Comparison of ENCODE assay signal across 8 mouse cellular contexts in the genomic region with DNA sequence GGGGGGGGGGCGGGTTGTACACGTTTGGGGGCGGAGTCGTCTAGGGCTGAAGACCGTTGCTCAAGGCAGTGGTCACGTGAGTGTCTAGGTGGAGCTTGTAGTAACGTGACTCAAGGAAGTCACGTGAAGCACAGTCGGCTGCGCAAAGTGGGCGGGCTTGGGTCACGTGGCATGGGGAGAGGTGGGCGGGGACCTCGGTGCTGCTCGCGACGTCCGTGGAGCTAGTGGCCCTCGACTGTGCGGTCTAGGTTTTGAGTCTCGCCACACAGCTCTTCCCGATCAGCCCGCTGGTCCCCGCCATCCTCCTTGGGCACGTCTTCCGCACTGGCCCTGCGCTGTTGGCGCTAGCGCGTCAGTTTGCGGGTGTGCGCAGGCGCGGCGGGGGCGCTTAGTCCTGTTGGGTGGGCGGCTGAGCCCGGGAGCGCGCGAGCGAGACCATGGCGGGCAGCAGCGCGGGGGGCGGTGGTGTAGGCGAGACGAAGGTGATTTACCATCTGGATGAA. TPM values are rescaled to one million over a fixed set of nuclear protein-coding genes. Genes with fewer than 3 reads are reported as not detected.
A peak's percentile ranks its signal among the peaks of the same experiment; 100 is the strongest.
DNase-seq lines count a peak whose midpoint lies in the region; ATAC-seq and TF ChIP-seq lines count a peak whose summit lies in the region.

Gene Dvl2, plus strand, starts transcription at position 200 of the 503 bp plus-strand sequence.

- peak within 1 kb of the TSS; percentile 80 for H3K4me3 ChIP-seq in embryonic facial prominence, embryonic 13.5 days
- peak within 1 kb of the TSS; percentile 69 for H3K4me3 ChIP-seq in kidney, adult 2 months (ENCODE audit: insufficient read depth, low read depth, low read length)
- peak within 1 kb of the TSS; percentile 88 for H3K4me3 ChIP-seq in limb, embryonic 15.5 days

- no peaks in the 10 kb centered on the region for H3K27me3 ChIP-seq in embryonic facial prominence, embryonic 13.5 days
- H3K27me3 ChIP-seq in kidney, adult 2 months (replicated peaks; ENCODE audit: control insufficient read depth, insufficient read depth, low read length): no peaks in the 10 kb centered on the region
- no peaks in the 10 kb centered on the region for H3K27me3 ChIP-seq in limb, embryonic 15.5 days

- H3K4me2 ChIP-seq in embryonic facial prominence, embryonic 13.5 days: peak within 1 kb of the TSS; percentile 88
- H3K4me2 ChIP-seq in limb, embryonic 15.5 days: peak within 1 kb of the TSS; percentile 67

- peak; percentile 59 for ATAC-seq in embryonic facial prominence, embryonic 13.5 days (ENCODE audit: insufficient number of reproducible peaks, insufficient read depth, low FRiP score, low TSS enrichment, low read depth)
- ATAC-seq in limb, embryonic 15.5 days (ENCODE audit: insufficient number of reproducible peaks, low FRiP score, low TSS enrichment, low read depth): peak; percentile 57

- H3K9ac ChIP-seq in embryonic facial prominence, embryonic 13.5 days: peak within 1 kb of the TSS; percentile 89
- peak within 1 kb of the TSS; percentile 83 for H3K9ac ChIP-seq in limb, embryonic 15.5 days

- no peaks in the 10 kb centered on the region for H3K9me3 ChIP-seq in embryonic facial prominence, embryonic 13.5 days
- H3K9me3 ChIP-seq in limb, embryonic 15.5 days: no peaks in the 10 kb centered on the region

- TF ChIP-seq CTCF in kidney, adult 2 months (conservative IDR thresholded peaks at IDR 0.05; ENCODE audit: insufficient read depth, insufficient read length, low read depth, low read length): no peak

- peak within 1 kb of the TSS; percentile 97 for H3K27ac ChIP-seq in embryonic facial prominence, embryonic 13.5 days
- peak within 1 kb of the TSS; percentile 65 for H3K27ac ChIP-seq in kidney, adult 2 months (ENCODE audit: insufficient read depth, low read depth, low read length)
- H3K27ac ChIP-seq in limb, embryonic 15.5 days: peak within 1 kb of the TSS; percentile 98

- DNase-seq in 3T3-L1 (ENCODE audit: low read depth, low spot score): peak; percentile 98
- DNase-seq in adrenal gland, postnatal 36 days: peak; percentile 93
- DNase-seq in heart, adult 18-20 months: peak; percentile 91 to 94
- peak; percentile 97 for DNase-seq in kidney, adult 2 months
- peak; percentile 72 to 80 for DNase-seq in monocyte, adult 2 months (ENCODE audit: low read depth in 1 of 2, low spot score in 2 of 2)
- peak; percentile 91 to 94 for DNase-seq in spleen, postnatal 36 days (ENCODE audit: low spot score in 2 of 2)

- H3K36me3 ChIP-seq in embryonic facial prominence, embryonic 13.5 days: peaks cover 37% of the 10 kb centered on the region
- no peaks in the 10 kb centered on the region; the same call in 1 of the 2 replicates for H3K36me3 ChIP-seq in kidney, adult 2 months (ENCODE audit: control insufficient read depth, insufficient read depth, low read length)
- H3K36me3 ChIP-seq in limb, embryonic 15.5 days: peaks cover 36% of the 10 kb centered on the region

- H3K4me1 ChIP-seq in embryonic facial prominence, embryonic 13.5 days: peaks cover 54% of the 10 kb centered on the region
- H3K4me1 ChIP-seq in kidney, adult 2 months (ENCODE audit: control insufficient read depth, insufficient read depth, low read length): peaks cover 3% of the 10 kb centered on the region; the same call in 1 of the 2 replicates
- peaks cover 58% of the 10 kb centered on the region for H3K4me1 ChIP-seq in limb, embryonic 15.5 days

- under 1% methylated on average over 48 of the region's 48 CpGs for WGBS in embryonic facial prominence, embryonic 13.5 days
- 1% methylated on average over 48 of the region's 48 CpGs for WGBS in kidney, adult 2 months
- WGBS in limb, embryonic 15.5 days: under 1% methylated on average over 47 of the region's 48 CpGs

- TF ChIP-seq POLR2A in kidney, adult 2 months (IDR thresholded peaks at IDR 0.05; ENCODE audit: low read depth, low read length): peak; percentile 88

RNA-seq across cellular contexts. Expression of gene Dvl2, which starts in this region (rescaled TPM):
- total RNA-seq in adrenal gland, postnatal 36 days (2021): 10 to 100 TPM; 15.6 to 17.4 TPM
- polyA plus RNA-seq in embryonic facial prominence, embryonic 13.5 days (2015; fragmentation: Nextera tagmentation; extraction: Ambion mirVana): 55.0 and 56.8 TPM in 2 replicates
- total RNA-seq in heart, adult 18-20 months (2021): 1 to 10 TPM; 3.4 to 4.8 TPM
- 8.5 and 9.6 TPM in 2 replicates for polyA plus RNA-seq in kidney, adult 2 months (2012; rRNA removed)
- 42.2 and 43.1 TPM in 2 replicates for polyA plus RNA-seq in limb, embryonic 15.5 days (2015; fragmentation: Nextera tagmentation; extraction: Ambion mirVana)

Comparison
In these comparisons a context has a peak if more than half of its experiments do, and no peak if none do; other contexts are left out.
1. Peak in every context shown above with its lines: DNase-seq, ATAC-seq, H3K4me3 ChIP-seq and H3K27ac ChIP-seq.